In the genomic region with DNA sequence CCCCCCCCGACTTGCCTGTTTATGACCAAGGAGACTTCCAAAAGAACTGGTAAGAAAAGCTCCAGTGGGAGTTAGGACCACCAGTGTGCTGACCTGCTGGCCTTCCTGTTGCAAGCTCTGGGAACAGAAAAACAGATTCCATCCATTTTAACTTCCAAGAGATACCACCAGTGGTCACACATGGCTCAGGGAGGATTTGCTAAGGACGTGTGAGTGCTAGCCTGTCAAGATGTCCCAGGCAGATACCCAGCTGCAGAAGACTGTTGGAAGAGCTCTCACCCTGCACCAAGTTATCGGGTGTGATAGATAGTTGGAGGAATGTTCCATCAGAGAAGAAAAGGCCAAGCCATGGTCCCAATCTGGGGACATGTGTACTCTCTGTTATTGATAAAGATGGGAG, we compare ENCODE assay signal across 19 mouse cellular contexts.
"Had no signal": no experiment of that assay in that cellular context is flagged by ENCODE, and none has a peak within 500 bp of the region (broad histone marks: within the 10 kb centered on the region; RNA-seq: fewer than 3 reads in every experiment).

No protein-coding gene starts in this region.

- ATAC-seq: midbrain, embryonic 13.5 days; midbrain, embryonic 16.5 days had no signal

- H3K27ac ChIP-seq: kidney, embryonic 15.5 days; left cerebral cortex, adult 2 months; liver, embryonic 13.5 days; midbrain, embryonic 10.5 days; midbrain, embryonic 13.5 days; neural tube, embryonic 13.5 days; stomach, embryonic 15.5 days had no signal

- H3K9me3 ChIP-seq: kidney, embryonic 15.5 days; liver, embryonic 13.5 days; megakaryocyte, embryonic 14.5 days; midbrain, embryonic 10.5 days; midbrain, embryonic 13.5 days; neural tube, embryonic 13.5 days; stomach, embryonic 15.5 days had no signal

- H3K4me3 ChIP-seq: kidney, embryonic 15.5 days; left cerebral cortex, adult 2 months; liver, embryonic 13.5 days; megakaryocyte, embryonic 14.5 days; midbrain, embryonic 10.5 days; midbrain, embryonic 13.5 days; myocyte; neural tube, embryonic 13.5 days; stomach, embryonic 15.5 days had no signal

- H3K4me1 ChIP-seq: megakaryocyte, embryonic 14.5 days had no signal

- H3K4me2 ChIP-seq: kidney, embryonic 15.5 days; liver, embryonic 13.5 days; midbrain, embryonic 13.5 days; neural tube, embryonic 13.5 days; stomach, embryonic 15.5 days had no signal

- H3K9ac ChIP-seq: kidney, embryonic 15.5 days; liver, embryonic 13.5 days; midbrain, embryonic 13.5 days; neural tube, embryonic 13.5 days; stomach, embryonic 15.5 days had no signal

- H3K36me3 ChIP-seq: liver, embryonic 13.5 days had no signal

- H3K27me3 ChIP-seq: kidney, embryonic 15.5 days; liver, embryonic 13.5 days; megakaryocyte, embryonic 14.5 days; midbrain, embryonic 13.5 days; neural tube, embryonic 13.5 days; stomach, embryonic 15.5 days had no signal

- DNase-seq: kidney, adult 11 months; kidney, adult 8-10 months; kidney, postnatal 10 days; kidney, postnatal 36 days; layer of hippocampus, postnatal 36 days; liver, embryonic 13.5 days; retina, postnatal 1 day; right cerebral cortex, postnatal 25 days; spleen, adult 18-20 months; thymus, postnatal 25 days had no signal
